Mouse (Mus musculus): ENCODE data around the gene Anp32b. TPM values are rescaled to one million over a fixed set of nuclear protein-coding genes. Genes with fewer than 3 reads are reported as not detected.

Gene Anp32b
- total RNA-seq, 2 experiments from 2014 or later = 58.1 to 66.6 TPM

GRCm38 (mm10) chr4:46498976-46499375 lies 48.3 kb downstream of the Anp32b start:
- DNase-seq = peak; percentile 41 to 61
- intact Hi-C loops (cut with DNase I) = loop anchor here (2.0 kb wide), 1 partner anchor 108 kb away; no protein-coding TSS in a partner anchor

- DNase-seq = no peak
- intact Hi-C loops (cut with DNase I) = no loop called here
Observed at GRCm38 (mm10) chr4:46502606-46503502, 52.2 kb downstream of the Anp32b start.

GRCm38 (mm10) chr4:46503881-46504280 lies 53.2 kb downstream of the Anp32b start:
- intact Hi-C loops (cut with DNase I) = no loop called here
- DNase-seq = no peak

GRCm38 (mm10) chr4:46505361-46506057 lies 54.8 kb downstream of the Anp32b start:
- no peak for DNase-seq
- intact Hi-C loops (cut with DNase I) = loop anchor here (5.0 kb wide), 2 partner anchors 97 to 147 kb away; partner anchors contain the start of genes Coro2a and Tbc1d2

- intact Hi-C loops (cut with DNase I) = loop anchor here (5.0 kb wide), 2 partner anchors 95 to 145 kb away; partner anchors contain the start of genes Coro2a and Tbc1d2
- DNase-seq = peak; percentile 97 to 98
Observed at GRCm38 (mm10) chr4:46506801-46507610, 56.3 kb downstream of the Anp32b start.

- peak; percentile 78 to 88 for DNase-seq
- intact Hi-C loops (cut with DNase I) = loop anchor here (5.0 kb wide), 2 partner anchors 94 to 144 kb away; partner anchors contain the start of genes Coro2a and Tbc1d2
Observed at GRCm38 (mm10) chr4:46507736-46508460, 57.2 kb downstream of the Anp32b start.

GRCm38 (mm10) chr4:46520491-46520890 lies 69.8 kb downstream of the Anp32b start:
- peak in 1 of 2 experiments; percentile 23 for DNase-seq
- intact Hi-C loops (cut with DNase I) = no loop called here

GRCm38 (mm10) chr4:46521457-46521856 lies 70.8 kb downstream of the Anp32b start:
- DNase-seq = no peak
- intact Hi-C loops (cut with DNase I) = no loop called here

Other genes with a start within 250 kb of the Anp32b start
- not detected for gene Foxe1, start 107.3 kb upstream of the Anp32b start, total RNA-seq (2021)
- 1 to 10 TPM; 4.3 to 4.8 TPM for gene Trmo, start 61.5 kb upstream of the Anp32b start, total RNA-seq (2021)
- under 1 TPM; 0.54 to 0.60 TPM for gene Hemgn, start 37.4 kb upstream of the Anp32b start, total RNA-seq (2021)
- 10 to 100 TPM; 17.5 to 21.4 TPM for gene Nans, start 38.3 kb downstream of the Anp32b start, total RNA-seq (2021)
- 1 to 10 TPM; 1.3 to 3.4 TPM for gene Trim14, start 85.2 kb downstream of the Anp32b start, total RNA-seq (2021)
- gene Coro2a, start 151.3 kb downstream of the Anp32b start, total RNA-seq (2021) = 1 to 10 TPM in 1 of 2 experiments, under 1 TPM in 1; 0.54 to 1.2 TPM
- gene Tbc1d2, start 199.3 kb downstream of the Anp32b start, total RNA-seq (2021) = 1 to 10 TPM; 1.4 to 1.6 TPM

All from heart, postnatal 14 days (tissue).